Mouse (Mus musculus) neural tube, embryonic 14.5 days (tissue): ENCODE results near the gene Cox10. TPM values are rescaled to one million over a fixed set of nuclear protein-coding genes. Genes with fewer than 3 reads are reported as not detected.

ENCODE experiments used
- ATAC-seq: fragments of 200-750 bp; cut with Nextera tagmentation; 2 replicates; pipeline ENCODE4 v1.8.0; 2017; ENCODE audit warnings: low read depth, mild to moderate bottlenecking, moderate TSS enrichment, moderate library complexity
- H3K27ac ChIP-seq: fragments of 300-500 bp; sonication (generic); 2 replicates; pipeline ENCODE4 v1.5.1; 2014; ENCODE audit warnings: low read depth, mild to moderate bottlenecking, control low read depth, low read length, moderate library complexity, mixed read lengths
- H3K27me3 ChIP-seq: fragments of 300-500 bp; sonication (generic); 2 replicates; pipeline ENCODE4 v1.6.1; 2014; ENCODE audit warnings: low read length; ENCODE audit not compliant: control insufficient read depth, insufficient read depth
- H3K36me3 ChIP-seq: fragments of 300-500 bp; sonication (generic); 2 replicates; pipeline ENCODE4 v1.6.1; 2014; ENCODE audit warnings: low read length, mixed read lengths; ENCODE audit not compliant: control insufficient read depth, insufficient read depth
- H3K4me1 ChIP-seq: fragments of 300-500 bp; sonication (generic); 2 replicates; pipeline ENCODE4 v1.6.1; 2014; ENCODE audit warnings: low read length; ENCODE audit not compliant: control insufficient read depth, insufficient read depth
- H3K4me2 ChIP-seq: fragments of 300-500 bp; sonication (generic); 2 replicates; pipeline ENCODE4 v1.6.1; 2014; ENCODE audit warnings: mild to moderate bottlenecking, low read depth, low read length, control low read depth
- H3K4me3 ChIP-seq: fragments of 300-500 bp; sonication (generic); 2 replicates; pipeline ENCODE4 v1.5.1; 2014; ENCODE audit warnings: low read depth, low read length, control low read depth, mixed read lengths
- H3K9ac ChIP-seq: fragments of 300-500 bp; sonication (generic); replicated peaks from 2 replicates; pipeline ENCODE4 v1.6.1; 2014; ENCODE audit warnings: low read depth, mild to moderate bottlenecking, control low read depth, low read length, mixed read lengths
- H3K9me3 ChIP-seq: fragments of 300-500 bp; sonication (generic); 2 replicates; pipeline ENCODE4 v1.6.1; 2016; ENCODE audit warnings: low read length; ENCODE audit not compliant: control insufficient read depth
- WGBS: fragments of 180-500 bp; shearing (Covaris S2); extraction: QIAGEN DNeasy Blood & Tissue Kit; methylation state at CpG from one replicate; pipeline ENCODE4 v1.1.7; 2014; 5-methylcytosine and 5-hydroxymethylcytosine counted together
- polyA plus RNA-seq: library from polyadenylated mRNA; unstranded; fragments of >200 nt; fragmentation: Nextera tagmentation; extraction: Ambion mirVana; gene quantifications from 2 replicates; pipeline ENCODE4 v1.2.1, GENCODE M21; 2014

Cox10 gene
- polyA plus RNA-seq, 1 experiment from 2014 or later = 29.0 TPM

DNA sequence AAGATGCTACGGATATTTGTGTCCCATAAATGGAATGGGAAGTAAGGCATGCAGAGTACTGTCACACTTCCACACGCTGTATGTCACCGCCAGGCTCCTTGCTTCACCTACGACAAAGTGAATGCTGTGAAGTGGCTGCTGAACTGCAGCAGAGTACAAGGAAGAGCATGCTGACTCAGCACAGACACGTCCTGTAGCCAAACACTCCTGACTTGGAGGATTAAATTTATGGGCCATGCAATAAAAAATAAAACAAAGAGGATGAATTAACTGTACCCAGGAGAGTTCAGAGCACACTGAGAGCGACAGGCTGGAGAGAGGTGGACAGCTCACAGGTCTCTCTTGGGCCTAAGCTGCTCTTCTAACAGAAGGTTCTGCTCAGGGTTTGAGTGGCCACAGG lies 79.8 kb downstream of the Cox10 start:
- Histone ChIP-seq H3K4me2 (no peak overlapping the region), H3K4me1 (peaks cover 5% of the 10 kb centered on the region; the same call in 1 of the 2 replicates), H3K9ac (no peak overlapping the region), H3K9me3 (no peaks in the 10 kb centered on the region), H3K4me3 (no peak overlapping the region), H3K36me3 (no peaks in the 10 kb centered on the region), H3K27ac (no peak overlapping the region), H3K27me3 (no peaks in the 10 kb centered on the region)
- peak; percentile 49; the same call in 1 of the 2 replicates for ATAC-seq
- 49% methylated on average over 6 of the region's 6 CpGs for WGBS

DNA sequence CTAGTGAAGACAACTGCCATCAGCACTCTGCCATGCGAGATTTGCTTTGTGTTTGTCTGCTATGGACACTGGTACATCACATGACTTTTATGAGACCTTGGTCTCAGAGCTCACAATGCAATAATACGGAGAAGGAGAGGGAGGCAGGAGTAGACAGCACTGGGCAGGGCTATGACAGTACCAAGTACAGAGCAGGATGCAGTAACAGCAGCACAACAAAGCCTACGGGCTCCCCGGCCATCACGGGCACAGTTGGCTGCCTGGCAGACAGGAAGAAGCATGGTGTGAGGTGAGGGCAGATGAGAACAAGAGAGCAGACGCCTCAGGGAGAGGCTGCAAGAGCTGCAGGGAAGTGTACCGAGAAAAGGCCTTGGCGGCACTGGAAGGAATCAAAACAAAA lies 87.3 kb downstream of the Cox10 start:
- Histone ChIP-seq H3K36me3 (no peaks in the 10 kb centered on the region), H3K4me3 (no peak overlapping the region), H3K27ac (no peak overlapping the region), H3K9ac (no peak overlapping the region), H3K4me2 (no peak overlapping the region), H3K4me1 (no peaks in the 10 kb centered on the region; the same call in 1 of the 2 replicates), H3K9me3 (no peaks in the 10 kb centered on the region), H3K27me3 (no peaks in the 10 kb centered on the region)
- no peak for ATAC-seq
- 78% methylated on average over 8 of the region's 8 CpGs for WGBS

DNA sequence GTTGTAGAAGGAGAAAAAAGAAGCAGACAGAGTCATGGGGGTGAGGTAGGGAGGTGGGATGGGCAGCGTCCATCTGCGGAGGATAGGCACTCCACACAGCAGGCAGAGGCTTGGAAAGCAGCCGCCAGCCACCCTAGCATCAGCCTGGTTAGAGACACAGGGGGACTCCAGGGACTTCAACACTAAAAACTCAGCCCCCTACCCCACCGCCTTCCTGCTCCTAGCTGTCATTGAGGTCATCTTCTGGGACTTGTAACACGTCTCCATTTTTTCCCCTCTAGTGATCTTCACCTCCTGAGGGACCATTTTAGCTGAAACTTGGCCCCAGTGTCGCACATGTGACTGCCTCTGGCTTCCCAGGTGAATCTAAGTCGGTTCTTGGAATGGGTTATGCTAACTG lies 88.5 kb downstream of the Cox10 start:
- Histone ChIP-seq H3K4me2 (no peak overlapping the region), H3K9me3 (no peaks in the 10 kb centered on the region), H3K4me1 (no peaks in the 10 kb centered on the region; the same call in 1 of the 2 replicates), H3K9ac (no peak overlapping the region), H3K36me3 (no peaks in the 10 kb centered on the region), H3K4me3 (no peak overlapping the region), H3K27me3 (no peaks in the 10 kb centered on the region), H3K27ac (no peak overlapping the region)
- 72% methylated on average over 7 of the region's 7 CpGs for WGBS
- no peak for ATAC-seq

DNA sequence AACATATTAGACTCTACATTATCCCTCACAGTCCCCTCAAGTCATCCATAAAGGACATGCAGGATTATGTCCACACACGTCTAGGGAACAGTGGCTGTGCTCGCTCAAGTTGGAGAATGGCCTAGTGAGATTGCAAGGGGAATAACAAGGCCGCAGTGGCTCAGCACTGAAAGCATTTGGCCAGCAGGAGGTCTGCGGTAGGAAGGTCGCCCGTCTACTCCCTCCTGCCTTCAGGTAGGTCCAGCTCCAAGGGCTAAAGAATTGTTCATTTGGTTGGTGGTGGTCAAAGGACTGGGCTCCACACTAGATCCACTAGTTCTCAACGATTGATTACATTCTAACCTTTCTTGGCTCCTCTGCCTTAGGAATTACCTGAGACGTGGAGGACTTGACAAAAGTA lies 89.0 kb downstream of the Cox10 start:
- no peak overlapping the region for H3K9ac ChIP-seq
- no peak overlapping the region for H3K4me3 ChIP-seq
- WGBS = 82% methylated on average over 8 of the region's 8 CpGs
- no peaks in the 10 kb centered on the region for H3K36me3 ChIP-seq
- no peaks in the 10 kb centered on the region for H3K9me3 ChIP-seq
- H3K4me2 ChIP-seq = no peak overlapping the region
- no peaks in the 10 kb centered on the region for H3K27me3 ChIP-seq
- no peaks in the 10 kb centered on the region; the same call in 1 of the 2 replicates for H3K4me1 ChIP-seq
- ATAC-seq = no peak
- H3K27ac ChIP-seq = no peak overlapping the region

DNA sequence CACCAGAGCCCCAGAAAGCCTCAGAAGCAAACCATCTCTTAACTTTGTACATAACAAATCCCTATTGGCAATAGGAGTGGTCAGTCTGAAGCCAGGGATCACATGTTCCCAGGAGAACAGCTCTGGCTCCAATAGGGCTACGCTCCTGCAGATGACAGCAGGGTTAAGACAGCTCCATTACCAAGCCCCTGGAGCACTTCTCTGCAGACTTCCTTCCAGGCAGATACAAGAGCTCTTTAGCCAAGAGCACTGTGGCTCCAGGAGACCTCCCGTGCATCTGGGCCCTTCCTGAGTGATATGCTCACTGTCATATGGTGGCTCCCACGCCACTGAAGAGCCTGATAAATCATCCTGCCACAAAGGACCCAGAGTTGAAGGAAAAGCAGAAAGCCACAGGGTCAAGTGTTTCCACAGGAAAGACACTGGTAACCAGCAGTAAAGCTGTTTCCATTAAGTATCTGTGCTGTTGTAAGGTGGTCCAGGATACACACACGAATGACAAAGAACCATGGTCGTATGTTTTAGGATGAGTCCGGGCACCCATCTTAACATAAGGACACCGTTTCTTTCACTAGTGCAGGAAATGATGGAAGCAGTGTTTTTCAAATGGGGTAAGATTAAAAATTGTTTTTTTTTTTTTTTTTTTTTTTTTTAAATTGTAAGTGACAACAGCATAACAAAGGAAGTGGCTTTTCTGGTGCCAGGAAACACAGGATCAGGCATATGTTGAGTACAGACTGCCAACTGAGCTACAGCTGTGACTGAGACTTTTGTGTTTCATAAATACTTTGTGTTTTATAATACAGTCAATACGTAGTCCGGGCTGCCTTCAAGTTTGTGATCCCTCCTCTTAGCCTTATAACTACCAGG lies 90.0 kb downstream of the Cox10 start:
- no peak overlapping the region for H3K9ac ChIP-seq
- WGBS = 58% methylated on average over 9 of the region's 9 CpGs
- H3K36me3 ChIP-seq = no peaks in the 10 kb centered on the region
- no peak overlapping the region for H3K4me2 ChIP-seq
- H3K4me3 ChIP-seq = no peak overlapping the region
- H3K4me1 ChIP-seq = no peaks in the 10 kb centered on the region; the same call in 1 of the 2 replicates
- no peak for ATAC-seq
- no peak overlapping the region for H3K27ac ChIP-seq
- no peaks in the 10 kb centered on the region for H3K9me3 ChIP-seq
- H3K27me3 ChIP-seq = no peaks in the 10 kb centered on the region

DNA sequence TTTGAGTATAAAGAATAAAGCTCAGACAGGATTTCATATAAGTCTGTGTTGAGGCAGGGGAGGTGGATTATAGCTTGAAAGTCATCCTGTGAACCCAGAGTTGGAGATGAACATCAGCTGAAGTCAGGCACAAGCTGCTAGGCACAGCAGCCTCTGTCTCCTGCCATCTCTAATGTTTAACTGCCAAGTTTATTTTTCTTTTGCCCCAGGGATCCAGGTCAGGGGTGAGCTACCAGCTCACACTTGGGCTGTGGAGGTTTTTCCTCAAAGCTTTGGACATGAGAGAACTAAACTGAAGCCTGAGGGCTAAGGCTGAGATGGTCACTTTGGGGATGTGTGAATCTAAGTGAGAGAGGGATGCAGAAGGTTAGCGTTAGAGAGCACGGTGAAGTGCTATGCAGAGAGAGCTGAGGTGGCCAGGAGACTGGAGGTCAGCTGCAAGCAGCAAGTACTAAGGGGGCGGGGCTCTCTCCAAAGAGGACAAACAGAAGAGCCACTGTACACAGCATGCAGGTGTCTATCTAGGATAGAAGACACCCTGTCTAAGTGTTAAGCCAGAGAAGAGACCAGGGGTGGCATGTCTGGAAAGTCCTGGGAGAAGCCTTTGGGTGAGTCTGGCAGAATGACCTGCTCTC lies 91.1 kb downstream of the Cox10 start:
- no peak for ATAC-seq
- Histone ChIP-seq H3K4me3 (no peak overlapping the region), H3K36me3 (no peaks in the 10 kb centered on the region), H3K4me1 (no peaks in the 10 kb centered on the region; the same call in 1 of the 2 replicates), H3K9me3 (no peaks in the 10 kb centered on the region), H3K27ac (no peak overlapping the region), H3K4me2 (no peak overlapping the region), H3K27me3 (no peaks in the 10 kb centered on the region), H3K9ac (no peak overlapping the region)
- WGBS = 79% methylated on average over 3 of the region's 3 CpGs

DNA sequence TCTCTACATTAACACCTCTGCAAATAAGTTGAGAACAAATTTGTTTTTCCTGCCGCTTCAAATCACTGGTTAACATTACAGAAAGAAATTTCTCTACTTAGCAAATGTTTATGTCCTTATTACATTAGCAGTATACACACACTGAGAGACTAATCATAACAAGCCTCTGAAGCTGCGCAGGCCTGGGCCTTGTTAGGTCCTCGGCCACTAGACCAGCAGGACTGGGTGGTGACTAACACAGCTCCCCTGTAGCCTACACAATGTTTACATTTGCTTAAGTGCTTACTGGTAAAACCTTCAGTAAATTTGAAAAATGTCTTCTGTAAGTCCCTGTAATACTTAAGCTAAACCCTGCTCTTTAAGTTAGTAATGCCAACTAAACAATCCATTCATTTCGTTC lies 92.6 kb downstream of the Cox10 start:
- Histone ChIP-seq H3K4me2 (no peak overlapping the region), H3K9me3 (no peaks in the 10 kb centered on the region), H3K27ac (no peak overlapping the region), H3K9ac (no peak overlapping the region), H3K27me3 (no peaks in the 10 kb centered on the region), H3K36me3 (no peaks in the 10 kb centered on the region), H3K4me3 (no peak overlapping the region), H3K4me1 (peaks cover 8% of the 10 kb centered on the region; the same call in 1 of the 2 replicates)
- no peak for ATAC-seq
- WGBS = 92% methylated on average over 4 of the region's 4 CpGs

DNA sequence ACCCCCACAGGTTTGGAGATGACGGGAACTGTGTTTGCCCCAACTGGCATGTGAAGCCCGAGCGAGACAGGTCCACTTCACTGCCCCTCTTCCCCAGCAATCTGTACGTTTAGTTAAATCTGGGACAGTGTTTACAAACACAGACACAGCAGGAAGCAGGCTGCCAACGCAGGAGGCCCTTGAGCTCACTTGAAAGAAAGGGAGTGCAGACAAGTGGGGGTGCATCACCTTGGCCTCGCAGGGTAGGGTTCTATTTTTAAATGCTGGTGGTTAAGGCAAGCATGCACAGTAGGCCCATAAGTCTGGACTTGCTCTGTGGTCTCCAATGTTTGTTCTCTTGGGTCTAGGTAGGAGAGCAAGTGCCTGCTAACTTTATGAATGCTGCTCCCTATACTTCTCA lies 93.8 kb downstream of the Cox10 start:
- Histone ChIP-seq H3K4me1 (peaks cover 8% of the 10 kb centered on the region; the same call in 1 of the 2 replicates), H3K9ac (no peak overlapping the region), H3K27ac (no peak overlapping the region), H3K4me2 (no peak overlapping the region), H3K4me3 (no peak overlapping the region), H3K9me3 (no peaks in the 10 kb centered on the region), H3K36me3 (no peaks in the 10 kb centered on the region), H3K27me3 (no peaks in the 10 kb centered on the region)
- no peak for ATAC-seq
- 76% methylated on average over 6 of the region's 6 CpGs for WGBS

DNA sequence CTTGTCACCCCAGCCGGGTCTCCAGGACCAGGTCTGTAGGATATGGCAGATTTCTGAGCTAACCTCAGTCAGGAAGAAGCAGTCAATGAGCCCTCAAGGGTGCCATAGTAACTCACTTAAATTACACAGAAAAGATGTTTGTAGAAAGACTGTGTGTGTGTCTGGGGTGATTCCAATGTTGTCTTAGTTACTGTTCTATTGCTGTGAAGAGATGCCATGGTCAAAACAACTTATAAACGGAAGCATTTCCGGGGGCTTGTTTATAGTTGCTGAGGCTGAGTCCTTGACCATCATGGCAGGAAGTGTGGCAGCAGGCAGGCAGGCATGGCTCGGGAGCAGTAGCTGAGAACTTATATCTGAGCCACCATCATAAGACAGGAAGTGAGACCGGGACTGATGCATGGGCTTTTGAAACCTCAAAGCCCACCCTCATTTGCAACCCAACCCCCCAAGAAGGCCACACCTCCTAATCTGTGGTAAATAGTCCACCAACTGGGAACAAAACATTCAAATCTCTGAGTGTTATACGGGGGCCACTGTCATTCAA lies 94.6 kb downstream of the Cox10 start:
- Histone ChIP-seq H3K36me3 (no peaks in the 10 kb centered on the region), H3K27ac (no peak overlapping the region), H3K4me3 (no peak overlapping the region), H3K9ac (no peak overlapping the region), H3K9me3 (no peaks in the 10 kb centered on the region), H3K4me2 (no peak overlapping the region), H3K4me1 (peaks cover 8% of the 10 kb centered on the region; the same call in 1 of the 2 replicates), H3K27me3 (no peaks in the 10 kb centered on the region)
- WGBS = 77% methylated on average over 6 of the region's 6 CpGs
- no peak for ATAC-seq
